Mouse (Mus musculus) left cerebral cortex, adult 9 months (tissue): ENCODE measurements around the gene Shc3.
A peak's percentile ranks its signal among the peaks of the same experiment; 100 is the strongest.

Experiments
- DNase-seq, 2 experiments: peaks; one replicate each; pipeline ENCODE4 v3.0.0; 2022; ENCODE audit warnings: low spot score in 2 of 2

Gene Shc3

GRCm38 (mm10) chr13:51418268-51418941 lies 150.8 kb downstream of the Shc3 start:
- DNase-seq: peak; percentile 78 to 97

GRCm38 (mm10) chr13:51417796-51418195 lies 151.4 kb downstream of the Shc3 start:
- no peak for DNase-seq

GRCm38 (mm10) chr13:51416727-51417126 lies 152.5 kb downstream of the Shc3 start:
- DNase-seq: peak in 1 of 2 experiments; percentile 28

- DNase-seq: no peak
Measured at GRCm38 (mm10) chr13:51413461-51413860, 155.8 kb downstream of the Shc3 start.

GRCm38 (mm10) chr13:51411696-51412430 lies 157.4 kb downstream of the Shc3 start:
- no peak for DNase-seq

- no peak for DNase-seq
Measured at GRCm38 (mm10) chr13:51411243-51411642, 158.0 kb downstream of the Shc3 start.

GRCm38 (mm10) chr13:51409936-51410481 lies 159.2 kb downstream of the Shc3 start:
- no peak for DNase-seq

GRCm38 (mm10) chr13:51408519-51409001 lies 160.7 kb downstream of the Shc3 start, which contains the start of gene S1pr3:
Gene S1pr3, plus strand, starts transcription at chr13:51408639.
- DNase-seq: no peak

GRCm38 (mm10) chr13:51407541-51408217 lies 161.5 kb downstream of the Shc3 start:
- no peak for DNase-seq

- no peak for DNase-seq
Measured at GRCm38 (mm10) chr13:51405731-51406320, 163.4 kb downstream of the Shc3 start.

- DNase-seq: no peak
Measured at GRCm38 (mm10) chr13:51404566-51404965, 164.7 kb downstream of the Shc3 start.

- no peak for DNase-seq
Measured at GRCm38 (mm10) chr13:51400736-51401501, 168.3 kb downstream of the Shc3 start.

GRCm38 (mm10) chr13:51400186-51400719 lies 169.0 kb downstream of the Shc3 start:
- peak in 1 of 2 experiments; percentile 37 for DNase-seq

GRCm38 (mm10) chr13:51399562-51399961 lies 169.7 kb downstream of the Shc3 start:
- no peak for DNase-seq

- DNase-seq: no peak
Measured at GRCm38 (mm10) chr13:51397861-51398260, 171.4 kb downstream of the Shc3 start.

GRCm38 (mm10) chr13:51392256-51392655 lies 177.0 kb downstream of the Shc3 start:
- no peak for DNase-seq

GRCm38 (mm10) chr13:51391359-51391916 lies 177.8 kb downstream of the Shc3 start:
- no peak for DNase-seq

GRCm38 (mm10) chr13:51390398-51390797 lies 178.8 kb downstream of the Shc3 start:
- no peak for DNase-seq

GRCm38 (mm10) chr13:51387908-51388307 lies 181.3 kb downstream of the Shc3 start:
- DNase-seq: no peak

GRCm38 (mm10) chr13:51384899-51385298 lies 184.3 kb downstream of the Shc3 start:
- DNase-seq: no peak
